Mouse (Mus musculus): ENCODE results near the gene Pcnx3.
A peak's percentile ranks its signal among the peaks of the same experiment; 100 is the strongest.

The Pcnx3 gene

GRCm38 (mm10) chr19:5641021-5641420, 47.7 kb downstream of the Pcnx3 start:
- DNase-seq (ENCODE audit: low spot score in 2 of 2): no peak

DNA sequence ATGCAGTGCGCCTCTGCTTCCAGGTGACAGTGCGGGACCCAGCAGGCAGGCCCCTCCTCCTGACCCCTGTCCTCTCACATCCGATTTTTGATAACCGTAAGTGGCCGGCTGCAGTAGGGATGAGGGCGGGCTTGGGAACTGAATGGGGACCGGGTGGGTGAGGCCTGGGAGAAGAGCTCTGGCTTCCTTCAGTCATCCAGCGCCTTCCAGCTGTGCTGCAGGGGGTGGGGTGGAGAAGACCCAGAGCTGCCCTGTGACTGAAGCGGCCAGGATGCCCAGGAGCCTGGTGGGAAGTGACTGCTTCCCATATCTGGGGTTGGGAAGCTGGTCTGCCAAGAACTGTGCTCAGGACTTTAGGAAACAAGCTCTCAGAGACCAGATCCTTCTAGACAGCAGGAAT, 48.4 kb downstream of the Pcnx3 start:
- no peak for DNase-seq (ENCODE audit: low spot score in 2 of 2)

- no peak for DNase-seq (ENCODE audit: low spot score in 2 of 2)
Measured at GRCm38 (mm10) chr19:5638416-5639005, 50.2 kb downstream of the Pcnx3 start.

DNA sequence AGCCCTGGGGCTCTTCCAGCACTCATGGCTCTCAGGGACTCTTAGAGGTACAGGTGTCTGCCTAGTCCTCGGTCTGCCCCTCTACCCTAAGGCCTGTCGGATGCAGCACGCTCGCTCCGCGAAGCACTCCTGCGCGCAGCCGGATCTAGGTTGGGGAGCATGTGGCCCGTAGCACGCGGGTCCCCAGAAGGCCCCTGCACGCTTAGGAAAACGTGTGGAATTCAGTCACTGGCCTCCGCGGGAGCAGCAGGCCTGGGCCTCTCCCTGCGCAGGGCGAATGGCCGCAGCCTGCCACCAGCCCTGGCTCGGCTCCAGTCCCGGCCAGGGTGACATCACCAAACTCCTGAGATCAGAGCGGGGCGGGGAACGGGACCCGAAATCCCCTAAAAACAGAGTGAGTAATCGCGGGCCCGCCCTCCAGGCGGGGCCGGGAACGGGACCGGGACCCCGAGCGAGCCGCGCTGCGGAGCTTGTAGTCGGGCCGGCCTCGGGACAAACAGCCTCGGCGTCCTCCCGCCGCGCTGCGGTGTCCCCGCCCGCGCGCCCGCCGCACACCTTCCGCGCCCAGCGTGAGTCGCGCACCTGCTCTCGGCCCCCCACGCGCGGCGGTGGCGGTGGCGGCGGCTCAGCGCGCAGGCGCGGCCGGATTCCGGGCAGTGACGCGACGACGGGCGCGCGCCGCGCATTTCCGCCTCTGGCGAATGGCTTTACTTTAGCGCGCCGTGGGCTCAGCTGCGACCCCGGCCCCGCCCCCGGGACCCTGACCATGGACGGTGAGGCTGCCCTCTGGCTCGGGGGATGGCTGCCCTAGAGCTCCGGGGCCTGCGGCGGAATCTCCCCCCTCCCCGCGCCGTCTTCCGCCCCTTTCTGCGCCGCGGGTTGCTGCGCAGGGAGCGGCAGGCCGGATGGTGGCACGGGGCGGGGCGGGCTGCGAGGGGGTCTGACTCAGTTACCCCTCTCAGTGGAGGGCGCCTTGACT, 51.4 kb downstream of the Pcnx3 start, which contains the start of gene Rela:
Rela (plus strand) TSS at position 415 of the 979 bp plus-strand sequence.
- DNase-seq (ENCODE audit: low spot score in 2 of 2): peak; percentile 76 to 89

GRCm38 (mm10) chr19:5636571-5637041, 52.1 kb downstream of the Pcnx3 start:
- DNase-seq (ENCODE audit: low spot score in 2 of 2): no peak

DNA sequence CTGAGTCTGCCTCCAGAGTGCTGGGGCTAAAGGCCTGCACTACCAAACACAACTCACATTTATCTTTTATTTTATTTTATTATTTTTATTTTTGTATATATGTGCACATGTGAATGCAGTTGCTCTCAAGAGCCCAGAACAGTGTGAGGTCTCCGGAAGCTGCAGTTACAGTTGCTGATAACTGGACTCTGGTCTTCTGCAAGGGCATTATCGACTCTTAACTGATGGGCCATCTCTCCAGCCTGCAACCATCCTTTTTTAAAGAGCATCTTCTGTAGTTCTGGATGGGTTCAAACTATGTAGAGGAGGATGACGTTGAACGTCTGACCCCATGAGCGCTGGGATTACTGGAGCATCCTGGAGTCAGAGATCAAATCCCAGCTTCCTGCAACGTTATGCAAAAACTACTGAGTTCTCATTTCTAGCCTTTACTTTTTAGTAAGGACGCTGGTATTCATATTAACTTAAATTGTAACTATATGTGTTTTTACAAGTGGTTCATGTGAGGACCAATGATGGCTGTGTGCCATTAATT, 52.6 kb downstream of the Pcnx3 start:
- no peak for DNase-seq (ENCODE audit: low spot score in 2 of 2)

DNA sequence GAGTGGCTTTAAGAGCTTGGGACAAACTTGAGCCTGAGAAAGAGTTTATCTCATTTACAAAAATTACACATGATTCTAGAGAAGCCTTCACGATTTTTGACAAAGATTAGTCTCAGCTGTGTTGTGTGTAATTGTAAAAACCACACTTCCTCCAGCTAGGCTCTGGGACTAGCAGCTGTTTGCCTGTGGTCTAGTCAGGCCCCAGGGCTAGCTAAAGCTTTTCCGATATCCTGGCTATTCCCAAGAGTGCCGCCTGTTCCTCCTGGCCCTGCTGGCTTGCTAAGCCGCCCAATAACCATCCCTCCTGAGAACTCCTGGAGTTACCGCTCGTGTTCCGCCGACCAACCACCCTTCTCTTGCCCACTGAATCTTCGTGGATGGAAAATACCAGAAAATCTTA, 56.6 kb downstream of the Pcnx3 start:
- no peak for DNase-seq (ENCODE audit: low spot score in 2 of 2)

GRCm38 (mm10) chr19:5629907-5630306, 58.8 kb downstream of the Pcnx3 start:
- DNase-seq (ENCODE audit: low spot score in 2 of 2): no peak

- no peak for DNase-seq (ENCODE audit: low spot score in 2 of 2)
Measured at GRCm38 (mm10) chr19:5625311-5625710, 63.4 kb downstream of the Pcnx3 start.

GRCm38 (mm10) chr19:5621884-5622283, 66.8 kb downstream of the Pcnx3 start:
- no peak for DNase-seq (ENCODE audit: low spot score in 2 of 2)

GRCm38 (mm10) chr19:5620007-5620406, 68.7 kb downstream of the Pcnx3 start:
- no peak for DNase-seq (ENCODE audit: low spot score in 2 of 2)

DNA sequence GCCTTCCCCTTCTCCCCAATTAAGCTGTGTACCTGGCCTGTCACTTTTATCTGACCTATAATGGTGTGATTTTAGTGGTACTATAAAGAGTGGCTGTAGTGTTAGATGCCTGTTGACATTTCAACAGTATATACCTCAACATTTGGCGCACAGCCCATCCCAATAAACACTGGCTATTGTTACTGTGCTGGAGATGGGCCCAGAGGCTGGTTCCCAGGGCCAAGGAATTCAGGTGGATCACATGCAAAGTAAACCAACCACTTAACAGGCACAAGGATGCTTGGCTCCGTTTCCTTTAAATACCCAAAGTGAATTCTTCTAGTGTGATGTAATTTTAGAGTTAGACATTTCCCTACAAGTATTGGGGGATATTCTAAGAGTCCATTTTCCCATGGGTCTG, 73.8 kb downstream of the Pcnx3 start:
- DNase-seq (ENCODE audit: low spot score in 2 of 2): no peak
